Mouse (Mus musculus) lung, postnatal 0 days (tissue): ENCODE data around the gene Pced1b.

Experiments used
- CTCF ChIP-seq: IDR thresholded peaks from 2 replicates; pipeline ENCODE4 v1.5.1; 2016; ENCODE audit warnings: antibody characterized with exemption, mild to moderate bottlenecking
- EP300 ChIP-seq: IDR thresholded peaks from 2 replicates; pipeline ENCODE4 v1.6.1; 2016; ENCODE audit warnings: antibody characterized with exemption, mild to moderate bottlenecking, control low read depth

DNA sequence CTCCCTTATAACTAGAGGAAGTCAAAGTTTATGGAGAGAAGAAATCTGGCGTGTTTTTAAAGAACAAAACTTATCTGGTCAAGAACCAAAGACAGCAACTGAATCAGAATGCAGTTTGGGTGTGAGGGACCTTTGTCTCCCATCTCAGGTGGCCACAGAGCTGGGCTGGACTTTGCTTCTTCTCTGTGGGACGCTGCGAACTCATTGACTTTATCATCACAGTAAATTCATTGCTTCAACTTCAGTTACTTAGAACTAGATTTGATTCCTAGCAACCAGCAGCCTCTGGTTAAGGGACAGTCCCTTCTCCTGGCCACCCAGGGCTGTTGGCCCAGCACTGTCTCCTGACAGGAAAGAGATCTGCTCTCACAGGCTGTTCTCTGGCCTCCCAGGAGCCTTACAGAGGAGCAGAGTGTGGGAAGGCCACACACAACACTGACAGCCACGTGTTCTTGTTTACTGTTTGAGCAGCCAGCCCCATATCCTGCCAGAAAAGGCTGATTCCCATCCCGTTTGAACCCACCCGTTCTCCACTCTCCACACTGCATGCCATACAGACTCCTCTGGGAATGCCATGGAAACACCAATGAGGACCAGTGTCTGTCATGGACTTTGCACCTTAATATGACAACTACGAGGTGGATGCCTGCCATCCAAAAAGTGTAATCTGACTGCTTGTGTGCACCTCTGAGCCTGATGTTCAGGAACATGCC lies 25.2 kb downstream of the Pced1b start:
- no peak for TF ChIP-seq CTCF
- no peak for TF ChIP-seq EP300
